Mouse (Mus musculus): ENCODE data around the gene Faap20. TPM values are rescaled to one million over a fixed set of nuclear protein-coding genes. Genes with fewer than 3 reads are reported as not detected.
A peak's percentile ranks its signal among the peaks of the same experiment; 100 is the strongest.

Gene Faap20
- polyA plus RNA-seq, 1 experiment: 18.7 TPM

GRCm38 (mm10) chr4:155215773-155216630, 33.6 kb upstream of the Faap20 start:
- H3K4me1 ChIP-seq (ENCODE audit: control insufficient read depth, insufficient read depth, insufficient read length, low read length): peaks cover 76% of the 10 kb centered on the region
- H3K4me3 ChIP-seq (ENCODE audit: insufficient read depth, low read depth, low read length): 0 out of 2 replicates have a peak overlapping the region, but pooled peaks have one; percentile 0
- peak overlapping the region; percentile 80 for H3K27ac ChIP-seq (replicated peaks; ENCODE audit: low read depth, low read length)

GRCm38 (mm10) chr4:155217241-155218103, 32.1 kb upstream of the Faap20 start:
- Histone ChIP-seq H3K27ac (replicated peaks; ENCODE audit: low read depth, low read length) (peak overlapping the region; percentile 85), H3K4me3 (ENCODE audit: insufficient read depth, low read depth, low read length) (peak overlapping the region; percentile 73), H3K4me1 (ENCODE audit: control insufficient read depth, insufficient read depth, insufficient read length, low read length) (peaks cover 66% of the 10 kb centered on the region)

- peak overlapping the region; percentile 85 for H3K27ac ChIP-seq (replicated peaks; ENCODE audit: low read depth, low read length)
These were observed 31.4 kb upstream of the Faap20 start for GRCm38 (mm10) chr4:155218104-155218732.

GRCm38 (mm10) chr4:155219271-155220212, 30.1 kb upstream of the Faap20 start:
- peaks cover 47% of the 10 kb centered on the region for H3K4me1 ChIP-seq (ENCODE audit: control insufficient read depth, insufficient read depth, insufficient read length, low read length)
- peak overlapping the region; percentile 85 for H3K27ac ChIP-seq (replicated peaks; ENCODE audit: low read depth, low read length)
- peak overlapping the region; percentile 73 for H3K4me3 ChIP-seq (ENCODE audit: insufficient read depth, low read depth, low read length)

More at GRCm38 (mm10) chr4:155218104-155218732, 31.4 kb upstream of the Faap20 start:
- Histone ChIP-seq H3K4me3 (ENCODE audit: insufficient read depth, low read depth, low read length) (peak overlapping the region; percentile 73), H3K4me1 (ENCODE audit: control insufficient read depth, insufficient read depth, insufficient read length, low read length) (peaks cover 60% of the 10 kb centered on the region)

- Histone ChIP-seq H3K4me1 (ENCODE audit: control insufficient read depth, insufficient read depth, insufficient read length, low read length) (peaks cover 38% of the 10 kb centered on the region), H3K27ac (replicated peaks; ENCODE audit: low read depth, low read length) (peak overlapping the region; percentile 85), H3K4me3 (ENCODE audit: insufficient read depth, low read depth, low read length) (peak overlapping the region; percentile 73)
These were observed 29.1 kb upstream of the Faap20 start for GRCm38 (mm10) chr4:155220213-155221100.

GRCm38 (mm10) chr4:155221106-155221505, 28.5 kb upstream of the Faap20 start:
- Histone ChIP-seq H3K4me3 (ENCODE audit: insufficient read depth, low read depth, low read length) (peak overlapping the region; percentile 73), H3K4me1 (ENCODE audit: control insufficient read depth, insufficient read depth, insufficient read length, low read length) (peaks cover 33% of the 10 kb centered on the region), H3K27ac (replicated peaks; ENCODE audit: low read depth, low read length) (peak overlapping the region; percentile 73)

GRCm38 (mm10) chr4:155221599-155222551, 27.7 kb upstream of the Faap20 start:
- Histone ChIP-seq H3K4me1 (ENCODE audit: control insufficient read depth, insufficient read depth, insufficient read length, low read length) (peaks cover 25% of the 10 kb centered on the region), H3K27ac (replicated peaks; ENCODE audit: low read depth, low read length) (peak overlapping the region; percentile 73), H3K4me3 (ENCODE audit: insufficient read depth, low read depth, low read length) (peak overlapping the region; percentile 73)

GRCm38 (mm10) chr4:155222552-155222840, 27.1 kb upstream of the Faap20 start, which contains the start of gene Ski:
Gene Ski, minus strand, starts transcription at chr4:155222592.
- Histone ChIP-seq H3K4me1 (ENCODE audit: control insufficient read depth, insufficient read depth, insufficient read length, low read length) (peaks cover 22% of the 10 kb centered on the region), H3K4me3 (ENCODE audit: insufficient read depth, low read depth, low read length) (peak within 1 kb of the TSS; percentile 73), H3K27ac (replicated peaks; ENCODE audit: low read depth, low read length) (peak within 1 kb of the TSS; percentile 95)

GRCm38 (mm10) chr4:155222841-155223593, 26.6 kb upstream of the Faap20 start:
- Histone ChIP-seq H3K4me1 (ENCODE audit: control insufficient read depth, insufficient read depth, insufficient read length, low read length) (peaks cover 17% of the 10 kb centered on the region), H3K4me3 (ENCODE audit: insufficient read depth, low read depth, low read length) (peak overlapping the region; percentile 64), H3K27ac (replicated peaks; ENCODE audit: low read depth, low read length) (peak overlapping the region; percentile 95)

- H3K4me3 ChIP-seq (ENCODE audit: insufficient read depth, low read depth, low read length): peak overlapping the region; percentile 64
- H3K27ac ChIP-seq (replicated peaks; ENCODE audit: low read depth, low read length): peak overlapping the region; percentile 95
- peaks cover 9% of the 10 kb centered on the region for H3K4me1 ChIP-seq (ENCODE audit: control insufficient read depth, insufficient read depth, insufficient read length, low read length)
These were observed 25.7 kb upstream of the Faap20 start for GRCm38 (mm10) chr4:155223594-155224528.

GRCm38 (mm10) chr4:155225918-155226317, 23.7 kb upstream of the Faap20 start:
- no peak overlapping the region for H3K4me3 ChIP-seq (ENCODE audit: insufficient read depth, low read depth, low read length)
- no peaks in the 10 kb centered on the region for H3K4me1 ChIP-seq (ENCODE audit: control insufficient read depth, insufficient read depth, insufficient read length, low read length)
- no peak overlapping the region for H3K27ac ChIP-seq (replicated peaks; ENCODE audit: low read depth, low read length)

Measured in brown adipose tissue, adult 24 weeks (tissue).